Mouse (Mus musculus) cerebellum, adult 2 months (tissue): ENCODE results near the gene Zbtb3.

Source experiments
- CTCF ChIP-seq: fragments of 200-500 bp; IDR thresholded peaks from 2 replicates; pipeline ENCODE4 v1.5.1; 2011; ENCODE audit warnings: low read depth, mild to moderate bottlenecking, control low read depth, low read length, moderate library complexity, borderline replicate concordance; ENCODE audit not compliant: insufficient read depth
- POLR2A ChIP-seq: fragments of 200-500 bp; IDR thresholded peaks from 2 replicates; pipeline ENCODE4 v1.6.1; 2011; ENCODE audit warnings: low read length, control low read depth, borderline replicate concordance; ENCODE audit not compliant: insufficient read depth

GRCm38 (mm10) chr19:8822696-8823095 is 20.3 kb downstream of the Zbtb3 start:
- no peak for TF ChIP-seq CTCF
- no peak for TF ChIP-seq POLR2A
